Mouse (Mus musculus): ENCODE measurements around the gene Wnt16.

Gene Wnt16

DNA sequence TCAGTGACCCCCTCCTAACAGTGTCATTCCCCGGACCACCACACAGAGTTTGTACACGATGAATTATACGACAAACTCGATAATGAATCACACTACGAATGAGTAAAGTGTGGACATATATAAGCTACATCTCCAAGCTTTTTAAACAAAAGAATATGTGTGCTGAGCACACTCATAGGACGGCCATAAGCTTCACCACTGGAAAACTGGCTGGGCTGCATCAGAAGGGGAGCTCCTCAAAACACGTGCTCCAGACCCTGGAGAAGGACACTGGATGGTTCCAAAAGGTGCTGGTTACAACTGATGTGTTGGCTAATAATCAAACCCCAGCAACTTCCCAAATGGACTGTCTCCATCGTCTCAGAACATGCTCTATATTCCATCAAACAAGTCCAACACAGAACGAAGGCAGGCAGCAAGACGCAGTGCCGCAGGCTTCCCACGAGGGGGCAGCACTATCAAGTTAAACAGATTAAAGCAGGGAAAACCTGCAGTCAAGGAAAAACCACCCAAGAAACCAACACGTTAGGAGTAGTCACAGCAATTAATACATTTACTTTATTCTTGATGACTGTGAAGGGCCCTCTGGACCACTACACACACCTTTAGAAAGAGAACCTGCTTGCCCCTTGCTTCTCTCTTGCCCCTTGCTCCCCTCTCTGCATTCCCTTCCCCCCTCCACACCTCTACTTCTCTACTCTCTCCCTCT lies 37.5 kb downstream of the Wnt16 start:
- DNase-seq (ENCODE audit: low read depth, low spot score), result peak; percentile 51

DNA sequence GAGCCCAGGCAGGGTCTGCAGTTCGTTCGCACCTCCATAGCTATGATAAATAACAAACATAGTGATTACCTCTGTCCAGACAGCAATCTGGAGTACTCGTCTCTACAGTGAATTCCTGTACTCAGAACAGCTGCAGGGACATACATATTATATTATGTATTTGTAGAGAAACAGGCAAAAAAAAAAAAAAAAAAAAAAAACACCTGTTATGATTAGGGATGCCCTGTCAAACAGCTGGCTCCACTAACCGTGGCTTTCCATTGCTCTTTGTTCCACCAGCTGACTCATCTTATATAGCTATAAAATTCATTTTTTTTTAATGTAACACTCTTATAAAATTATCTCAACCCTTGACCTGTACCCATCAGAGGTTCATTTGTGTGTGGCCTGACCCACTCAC lies 38.3 kb downstream of the Wnt16 start:
- no peak for DNase-seq (ENCODE audit: low read depth, low spot score)

DNA sequence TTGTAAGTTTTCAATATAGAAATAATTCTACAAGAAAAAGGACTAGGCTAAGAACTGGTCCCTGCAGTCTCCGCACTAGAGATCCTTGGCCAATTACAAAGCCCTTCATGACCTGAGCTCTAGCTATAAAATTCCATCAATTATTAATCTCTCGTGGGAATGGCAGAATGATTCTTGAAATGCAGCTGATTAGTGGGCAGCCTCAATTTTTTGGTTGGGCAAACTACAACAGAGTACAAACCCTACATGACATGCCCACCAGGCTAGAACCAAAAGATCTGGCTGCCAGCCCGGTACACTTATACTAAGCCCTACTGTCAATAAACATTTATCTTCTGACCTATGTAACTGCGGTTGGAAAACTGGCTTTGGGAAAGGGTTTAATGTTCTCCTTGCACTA lies 39.1 kb downstream of the Wnt16 start:
- DNase-seq (ENCODE audit: low read depth, low spot score), result no peak

DNA sequence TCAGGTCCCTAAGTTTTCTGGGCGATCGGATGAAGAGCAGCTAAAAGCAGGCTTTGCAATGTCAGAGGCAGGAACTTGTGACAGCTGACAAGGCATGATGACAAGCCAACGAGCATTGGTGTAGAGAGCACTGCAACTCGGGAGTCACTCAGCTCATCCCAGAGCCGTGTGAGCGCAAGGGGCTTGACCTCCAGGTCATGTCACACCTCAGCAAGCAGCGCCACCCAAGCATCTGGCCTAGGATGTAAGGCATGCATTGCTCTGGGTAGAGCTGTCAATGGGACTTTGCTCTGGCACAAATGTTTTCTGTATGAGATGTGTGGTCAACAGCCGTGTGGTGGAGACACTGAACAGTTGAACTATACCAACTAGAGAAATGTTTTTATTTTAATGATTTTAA lies 39.9 kb downstream of the Wnt16 start:
- no peak for DNase-seq (ENCODE audit: low read depth, low spot score)

DNA sequence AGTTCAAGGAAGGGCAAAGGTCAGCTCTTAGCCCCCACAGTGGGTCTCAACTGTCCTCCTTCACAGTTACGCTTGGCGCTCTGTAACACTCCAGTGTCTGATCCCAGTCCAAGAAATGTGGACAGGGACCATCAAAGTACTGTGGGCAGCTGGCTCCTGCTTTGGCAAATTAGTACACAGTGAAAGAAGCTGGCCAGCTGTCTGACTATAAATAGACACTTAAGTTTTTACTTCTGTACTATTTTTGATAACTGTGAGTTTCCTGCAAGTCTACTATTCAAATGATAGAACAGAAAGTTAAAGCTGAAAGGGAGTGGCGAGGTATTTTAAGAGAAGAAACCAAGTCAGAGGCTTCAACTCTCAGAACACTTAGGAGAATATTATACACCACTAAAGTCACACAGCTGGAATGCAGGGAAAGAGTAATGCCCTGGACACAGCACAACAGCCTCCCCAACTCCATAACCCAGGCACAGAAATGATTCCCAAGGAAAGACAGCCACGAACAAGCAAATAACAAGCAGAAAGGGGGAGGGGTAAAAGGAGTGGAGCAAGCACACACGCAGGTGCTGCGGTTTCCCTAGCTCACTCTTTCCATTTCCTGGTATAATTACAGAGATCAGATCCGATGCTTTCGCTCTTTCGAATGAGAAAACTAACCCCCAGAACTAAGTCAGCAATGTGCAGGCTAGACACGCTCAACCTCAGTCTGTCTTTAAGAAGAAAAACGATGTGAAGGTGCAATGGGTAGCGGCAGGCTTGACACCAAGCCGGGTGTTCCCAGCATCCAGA lies 42.3 kb downstream of the Wnt16 start:
- no peak for DNase-seq (ENCODE audit: low read depth, low spot score)

DNA sequence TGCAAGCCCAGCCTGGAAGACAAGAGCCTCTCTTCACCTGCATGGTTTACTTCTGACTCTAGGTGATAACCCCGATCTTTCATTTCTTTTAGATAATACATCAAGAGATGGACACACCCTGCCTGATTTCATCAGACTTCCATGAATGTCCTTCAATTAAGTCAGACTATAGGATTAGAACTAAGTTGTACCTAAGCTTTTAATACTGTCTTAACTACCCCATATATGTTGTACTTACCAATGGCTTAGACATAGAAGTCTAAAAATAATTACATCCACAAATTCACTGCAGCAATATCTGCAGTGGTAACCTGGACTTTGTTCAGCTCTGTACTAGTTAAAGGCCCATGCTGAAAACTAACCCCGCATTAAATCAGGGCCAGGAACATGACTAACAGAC lies 44.5 kb downstream of the Wnt16 start:
- no peak for DNase-seq (ENCODE audit: low read depth, low spot score)

DNA sequence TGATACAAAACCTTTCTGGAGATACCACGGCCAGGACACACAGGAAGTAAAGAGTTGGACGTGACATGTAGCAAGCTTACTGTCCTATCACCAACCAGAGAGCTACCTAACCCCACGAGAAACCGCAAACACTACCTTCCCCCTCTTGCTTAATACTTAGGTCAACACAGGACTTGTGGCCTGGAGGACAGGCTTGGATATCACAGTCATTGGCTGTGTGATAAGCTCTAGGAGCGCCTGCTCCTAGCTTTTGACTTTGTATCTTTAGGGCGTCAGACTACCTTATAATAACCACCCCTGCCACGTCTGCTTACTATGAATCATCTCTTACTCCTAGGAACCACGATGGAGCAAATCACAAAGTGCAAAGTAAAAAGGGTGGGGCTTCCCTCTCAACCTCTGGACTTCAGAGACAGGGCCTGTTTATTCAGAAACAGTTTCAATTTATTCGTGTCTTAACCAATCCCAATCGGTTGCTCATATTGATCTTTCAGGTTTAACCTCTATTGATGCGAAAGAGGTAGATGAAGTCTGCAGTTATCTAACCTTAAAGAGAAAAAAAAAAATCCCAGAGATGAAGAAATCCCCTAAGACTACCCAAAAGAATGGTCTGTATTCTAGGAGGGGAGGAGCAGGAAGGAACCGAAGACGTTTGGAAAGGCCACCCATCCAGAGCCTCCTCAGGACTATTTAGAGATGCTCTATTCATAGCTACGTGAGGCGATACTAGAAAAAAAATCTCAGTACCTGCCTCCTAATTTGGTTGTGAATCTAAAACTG lies 51.9 kb downstream of the Wnt16 start:
- no peak for DNase-seq (ENCODE audit: low read depth, low spot score)

DNA sequence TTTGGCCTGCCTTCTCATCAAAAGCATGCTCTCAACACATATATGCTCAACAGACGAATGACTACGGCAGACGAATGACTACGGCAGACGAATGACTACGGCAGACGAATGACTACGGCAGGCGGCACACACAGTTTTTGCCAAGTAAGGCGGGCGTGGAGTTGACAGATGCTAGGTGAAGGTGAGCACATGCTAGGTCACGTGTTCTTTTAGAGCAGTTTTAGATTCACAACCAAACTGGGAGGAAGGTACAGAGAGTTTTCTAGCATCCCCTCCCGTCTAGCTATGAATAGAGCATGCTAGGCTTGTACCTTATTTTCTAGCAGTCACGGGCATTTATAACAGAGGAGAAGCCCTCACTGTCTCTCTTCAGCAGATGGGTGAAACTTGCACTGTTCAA lies 52.8 kb downstream of the Wnt16 start:
- no peak for DNase-seq (ENCODE audit: low read depth, low spot score)

DNA sequence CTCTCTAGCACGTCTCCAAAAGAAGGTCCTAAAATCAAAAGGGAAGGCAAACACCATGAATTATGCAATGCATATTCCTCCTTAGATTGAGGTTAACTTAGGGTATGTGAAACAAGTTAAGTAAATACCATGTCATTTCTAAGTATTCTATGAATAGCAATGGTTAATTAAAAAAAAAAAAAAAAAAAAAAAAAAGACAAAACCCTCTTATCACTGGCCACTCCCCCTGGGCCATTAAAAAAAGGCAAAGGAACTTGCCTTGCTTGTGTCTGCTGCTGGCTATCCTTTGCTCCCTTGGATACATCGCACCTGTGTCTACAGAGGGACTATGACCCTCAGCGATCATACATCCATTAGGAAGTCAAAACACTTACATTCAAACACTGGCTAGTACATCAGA lies 55.3 kb downstream of the Wnt16 start:
- no peak for DNase-seq (ENCODE audit: low read depth, low spot score)

DNA sequence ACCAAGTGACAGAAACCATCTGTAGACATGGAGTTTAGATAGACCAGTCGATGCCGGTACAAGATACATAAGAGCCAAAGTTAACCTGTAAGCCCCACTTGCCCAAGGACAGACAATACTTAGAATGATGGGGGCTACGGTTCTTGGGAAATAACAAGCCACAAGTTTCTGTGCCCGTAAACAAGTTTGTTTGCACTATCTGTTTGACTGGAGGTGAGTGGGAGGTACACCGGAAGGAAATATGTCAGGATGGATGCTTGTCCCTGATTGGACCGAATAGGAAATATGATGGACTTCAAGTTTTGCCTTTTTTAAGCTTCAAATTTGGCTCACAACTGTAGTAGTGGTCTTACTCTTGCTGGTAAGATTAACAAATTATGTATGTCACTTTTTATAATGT lies 55.7 kb downstream of the Wnt16 start:
- no peak for DNase-seq (ENCODE audit: low read depth, low spot score)

DNA sequence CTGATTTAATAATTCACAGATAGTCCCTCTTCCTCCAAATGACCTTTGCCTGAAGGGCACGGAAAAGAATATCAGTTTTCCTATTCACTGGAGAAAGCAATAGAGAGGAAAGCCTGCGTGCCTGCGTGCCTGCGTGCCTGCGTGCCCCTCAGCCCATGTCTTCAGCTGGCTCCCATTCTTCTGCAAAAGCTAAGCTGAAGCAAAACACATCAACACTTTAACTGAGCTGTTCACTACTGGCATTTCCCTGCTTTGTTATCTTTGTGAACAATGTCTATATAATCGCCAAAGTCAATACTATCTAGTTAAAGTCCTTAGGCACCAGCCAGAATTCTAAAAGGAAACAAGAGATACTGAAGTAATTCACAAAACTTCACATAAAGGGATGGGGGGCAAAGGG lies 56.4 kb downstream of the Wnt16 start:
- no peak for DNase-seq (ENCODE audit: low read depth, low spot score)

DNA sequence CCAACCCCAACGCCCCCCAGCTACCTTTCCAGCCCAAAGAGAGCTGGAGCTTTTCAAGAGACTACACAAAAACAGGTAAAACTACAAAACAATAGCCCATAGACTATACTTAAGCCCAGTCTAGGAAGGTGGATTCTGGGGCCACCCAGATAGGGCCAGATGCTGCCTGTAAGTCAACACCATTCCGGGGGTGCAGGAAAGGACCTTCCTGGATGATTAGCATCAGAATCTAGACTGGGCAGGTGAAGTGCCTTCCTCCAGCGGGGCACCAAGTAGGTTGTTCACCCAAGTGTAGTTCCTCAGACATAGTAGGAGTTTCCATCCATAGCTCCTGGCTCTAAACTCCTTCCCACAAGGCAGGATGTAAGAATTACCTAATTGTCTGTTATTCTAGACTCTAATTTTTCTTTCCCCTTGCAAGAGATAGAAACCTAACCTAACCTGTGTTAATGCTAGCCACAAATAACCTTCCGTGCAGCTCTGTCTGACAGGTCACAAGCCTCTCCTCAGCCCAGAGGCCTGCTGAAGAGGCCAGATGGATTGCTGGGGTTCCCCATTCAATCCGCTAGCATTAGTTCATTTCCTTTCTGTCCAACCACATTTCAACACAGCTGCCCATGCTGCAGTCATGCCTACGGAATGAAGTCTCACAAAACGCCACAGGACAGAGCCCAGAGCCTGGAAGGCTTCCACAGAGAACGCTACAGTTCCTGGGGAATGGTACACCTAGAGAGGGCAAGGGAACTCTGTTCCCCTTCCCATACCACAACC lies 59.3 kb downstream of the Wnt16 start:
- no peak for DNase-seq (ENCODE audit: low read depth, low spot score)
